Mouse (Mus musculus): ENCODE measurements around the gene Cfap99. TPM values are rescaled to one million over a fixed set of nuclear protein-coding genes. Genes with fewer than 3 reads are reported as not detected.

Cfap99 gene
- polyA plus RNA-seq, 3 experiments from 2014 or later = not detected

DNA sequence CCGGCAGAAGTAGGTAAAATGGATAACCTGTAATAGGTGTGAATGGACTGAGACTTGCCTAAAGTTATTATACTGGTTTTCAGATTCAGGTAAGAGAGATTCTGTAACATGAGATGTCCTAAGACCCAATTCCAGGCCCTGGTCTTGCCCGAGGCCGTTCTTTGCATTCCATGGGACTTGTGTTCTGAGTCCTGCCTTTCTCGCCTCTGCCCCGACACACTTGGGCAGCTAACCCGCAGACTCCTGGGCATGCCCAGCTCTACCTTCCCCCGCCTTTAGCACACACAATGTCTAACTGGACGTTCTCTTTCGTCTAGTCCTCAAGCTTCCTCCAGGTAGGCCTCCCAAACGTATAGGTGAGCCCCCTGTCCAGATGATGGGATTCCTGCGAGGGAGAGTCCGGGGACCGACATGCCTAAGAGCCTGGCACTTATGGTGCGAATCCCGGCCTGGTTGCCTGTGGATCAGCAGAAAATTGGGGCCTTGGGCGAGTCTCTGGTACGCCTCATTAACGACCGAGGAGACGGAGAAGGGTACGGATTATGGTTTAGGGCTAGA, 47.2 kb downstream of the Cfap99 start:
- ATAC-seq = peak; percentile 18

GRCm38 (mm10) chr5:34336097-34336774, 47.8 kb downstream of the Cfap99 start, which contains the start of gene Rnf4:
Rnf4 (plus strand) TSS chr5:34336289.
- peak; percentile 88 for ATAC-seq

DNA sequence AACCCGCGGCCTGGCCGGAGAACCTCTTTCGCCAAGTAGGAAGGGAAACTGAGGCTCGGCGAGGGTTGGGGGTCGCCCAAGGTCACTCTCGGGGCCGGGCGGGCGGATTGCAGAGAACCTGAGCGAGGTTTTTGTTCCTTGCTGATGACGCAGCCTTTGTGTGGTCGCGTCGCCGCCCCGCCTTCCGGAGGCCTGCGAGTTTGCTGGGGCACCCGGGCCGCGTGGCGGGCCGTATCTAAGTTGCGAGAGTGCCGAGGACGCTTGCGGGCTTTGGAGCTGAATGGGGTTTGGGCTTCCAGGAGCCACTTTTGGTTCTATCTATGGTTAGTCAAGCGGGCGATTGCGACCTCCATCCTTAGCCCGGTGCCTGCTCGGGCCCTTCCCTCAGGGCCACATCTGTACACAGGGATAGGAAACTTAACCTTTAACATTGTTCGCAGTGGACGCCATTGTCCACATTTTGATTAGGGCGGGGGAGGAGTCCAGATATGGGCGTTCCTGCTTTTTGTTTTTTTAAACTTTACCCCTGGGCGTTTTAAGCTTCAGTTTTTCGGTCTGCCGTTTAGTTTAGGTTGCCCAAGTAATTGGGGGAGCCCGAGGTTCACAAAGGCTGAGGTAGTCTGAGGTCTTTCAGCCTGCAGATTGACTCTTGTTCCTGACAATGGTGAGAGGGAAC, 48.5 kb downstream of the Cfap99 start:
- peak; percentile 51 for ATAC-seq

- ATAC-seq = no peak
These were observed 51.8 kb downstream of the Cfap99 start for GRCm38 (mm10) chr5:34340246-34340645.

- ATAC-seq = no peak
These were observed 63.8 kb downstream of the Cfap99 start for GRCm38 (mm10) chr5:34352084-34352631.

- ATAC-seq = no peak
These were observed 71.9 kb downstream of the Cfap99 start for GRCm38 (mm10) chr5:34360261-34360660.

- no peak for ATAC-seq
These were observed 74.7 kb downstream of the Cfap99 start for GRCm38 (mm10) chr5:34363115-34363514.

DNA sequence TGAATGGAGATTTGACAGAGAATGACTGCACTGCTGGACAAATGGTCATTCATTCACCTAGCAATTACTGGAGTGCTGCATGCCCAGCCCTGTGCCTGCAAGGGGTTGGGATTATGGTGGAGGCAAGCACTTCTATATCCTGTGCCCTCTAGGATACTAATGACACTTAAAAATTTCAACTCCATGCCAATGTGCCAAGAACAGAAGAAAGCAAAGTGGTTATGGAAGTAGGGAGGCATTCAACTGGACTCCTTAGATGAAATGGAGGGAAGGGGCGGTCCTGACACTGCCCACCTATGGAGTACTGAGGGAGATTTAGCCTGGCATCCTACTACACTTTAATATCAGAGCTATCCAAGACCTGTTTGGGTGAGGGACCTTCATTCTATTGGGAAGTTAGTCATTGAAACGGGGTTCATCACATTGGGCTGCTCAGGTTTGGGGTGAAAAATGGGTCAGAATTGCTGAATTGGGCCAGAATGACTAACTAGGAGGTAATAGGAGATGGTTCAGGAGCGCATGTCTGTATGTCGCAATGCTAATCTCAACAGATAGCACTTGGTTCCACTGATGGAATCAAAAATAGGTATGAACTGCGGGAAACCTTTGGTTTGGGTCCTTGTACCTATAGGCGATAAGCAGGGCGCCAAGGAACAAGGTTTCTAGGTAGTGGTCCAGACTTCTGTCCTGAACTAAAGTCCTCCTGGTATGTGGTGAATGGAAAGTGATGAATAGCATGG, 80.3 kb downstream of the Cfap99 start:
- ATAC-seq = no peak

- ATAC-seq = peak; percentile 92
These were observed 81.1 kb downstream of the Cfap99 start, which contains the start of gene Fam193a for GRCm38 (mm10) chr5:34369341-34370021. Fam193a (plus strand) TSS chr5:34369933.

- ATAC-seq = no peak
These were observed 81.8 kb downstream of the Cfap99 start for GRCm38 (mm10) chr5:34370022-34370823.

DNA sequence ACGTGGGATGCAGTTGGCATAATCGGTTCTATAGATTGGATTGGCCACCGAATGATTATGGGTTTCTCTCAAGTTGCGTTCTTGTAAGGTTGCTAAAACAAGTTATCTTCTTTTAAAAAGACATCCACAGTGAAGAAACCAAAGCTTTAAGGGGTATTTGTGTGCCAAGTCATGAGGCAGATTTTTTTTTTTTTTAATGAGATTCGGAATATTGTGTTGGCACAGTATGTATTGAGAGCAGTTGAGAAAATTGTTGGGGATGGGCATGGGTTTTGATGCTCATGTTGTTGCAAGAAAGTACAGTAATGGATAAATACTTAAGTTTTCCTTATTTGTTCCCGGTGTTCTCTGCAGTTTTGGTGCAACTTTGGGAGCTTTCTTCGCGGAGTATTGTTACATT, 82.4 kb downstream of the Cfap99 start:
- no peak for ATAC-seq

GRCm38 (mm10) chr5:34372141-34372540, 83.7 kb downstream of the Cfap99 start:
- no peak for ATAC-seq

DNA sequence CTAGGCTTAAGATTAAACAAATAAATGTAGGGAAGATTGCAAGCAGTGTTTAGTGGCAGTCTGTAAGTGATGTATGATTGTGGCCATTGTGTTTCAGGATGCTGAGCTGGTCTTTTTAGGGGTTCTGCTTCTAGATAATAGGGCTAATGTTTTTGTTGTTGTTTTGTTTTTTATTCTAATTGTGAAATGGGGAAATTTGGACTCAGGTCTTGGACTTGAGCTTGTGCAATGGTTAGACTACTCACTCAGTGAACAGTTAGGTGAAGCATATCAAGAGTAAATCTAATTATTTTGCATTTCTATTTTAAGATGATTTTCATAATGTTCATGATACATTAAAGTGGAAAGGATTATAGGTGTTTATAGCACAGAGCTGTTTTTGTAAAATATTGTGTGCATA, 84.1 kb downstream of the Cfap99 start:
- ATAC-seq = no peak

Other genes starting within 250 kb of the Cfap99 start
- 1 to 10 TPM in 2 of 3 experiments, under 1 TPM in 1; 0.47 to 5.8 (median 1.5) TPM for gene Poln, start 119.2 kb upstream of the Cfap99 start, polyA plus RNA-seq (2017; shearing (Covaris generic))
- gene Haus3, start 119.1 kb upstream of the Cfap99 start, polyA plus RNA-seq (2017; shearing (Covaris generic)) = 10 to 100 TPM; 87.3 to 95.6 (median 90.8) TPM
- gene Mxd4, start 100.9 kb upstream of the Cfap99 start, polyA plus RNA-seq (2017; shearing (Covaris generic)) = 100 to 1,000 TPM in 2 of 3 experiments, 10 to 100 TPM in 1; 94.4 to 152 (median 117) TPM
- 1 to 10 TPM; 1.5 to 5.6 (median 4.6) TPM for gene Zfyve28, start 151 bp upstream of the Cfap99 start, polyA plus RNA-seq (2017; shearing (Covaris generic))
- gene Rnf4, start 47.7 kb downstream of the Cfap99 start, polyA plus RNA-seq (2017; shearing (Covaris generic)) = 100 to 1,000 TPM; 104 to 122 (median 113) TPM
- 10 to 100 TPM; 10.8 to 19.8 (median 14.9) TPM for gene Fam193a, start 81.3 kb downstream of the Cfap99 start, polyA plus RNA-seq (2017; shearing (Covaris generic))
- gene Tnip2, start 225.4 kb downstream of the Cfap99 start, polyA plus RNA-seq (2017; shearing (Covaris generic)) = 10 to 100 TPM; 19.0 to 32.4 (median 27.2) TPM
- gene Sh3bp2, start 237.2 kb downstream of the Cfap99 start, polyA plus RNA-seq (2017; shearing (Covaris generic)) = 10 to 100 TPM in 2 of 3 experiments, 1 to 10 TPM in 1; 4.0 to 15.0 (median 10.2) TPM